Mouse (Mus musculus) neural tube, embryonic 15.5 days (tissue): ENCODE results near the gene Otud7b. TPM values are rescaled to one million over a fixed set of nuclear protein-coding genes. Genes with fewer than 3 reads are reported as not detected.

Experiments used
- ATAC-seq: fragments of 200-750 bp; cut with Nextera tagmentation; 2 replicates; pipeline ENCODE4 v1.8.0; 2017; ENCODE audit warnings: mild to moderate bottlenecking, moderate TSS enrichment, moderate library complexity; ENCODE audit not compliant: low FRiP score
- H3K27ac ChIP-seq: fragments of 300-500 bp; sonication (generic); replicated peaks from 2 replicates; pipeline ENCODE4 v1.5.1; 2015; ENCODE audit warnings: mild to moderate bottlenecking, inconsistent platforms
- H3K27me3 ChIP-seq: fragments of 300-500 bp; sonication (generic); replicated peaks from 2 replicates; pipeline ENCODE4 v1.6.1; 2015; ENCODE audit warnings: inconsistent platforms
- H3K36me3 ChIP-seq: fragments of 300-500 bp; sonication (generic); 2 replicates; pipeline ENCODE4 v1.6.1; 2015; ENCODE audit warnings: inconsistent platforms
- H3K4me1 ChIP-seq: fragments of 300-500 bp; sonication (generic); 2 replicates; pipeline ENCODE4 v1.6.1; 2015; ENCODE audit warnings: inconsistent platforms
- H3K4me2 ChIP-seq: fragments of 300-500 bp; sonication (generic); 2 replicates; pipeline ENCODE4 v1.6.1; 2015; ENCODE audit warnings: inconsistent platforms, mild to moderate bottlenecking, moderate library complexity
- H3K4me3 ChIP-seq: fragments of 300-500 bp; sonication (generic); replicated peaks from 2 replicates; pipeline ENCODE4 v1.5.1; 2015; ENCODE audit warnings: mild to moderate bottlenecking, inconsistent platforms
- H3K9ac ChIP-seq: fragments of 300-500 bp; sonication (generic); replicated peaks from 2 replicates; pipeline ENCODE4 v1.6.1; 2015; ENCODE audit warnings: mild to moderate bottlenecking, inconsistent platforms
- H3K9me3 ChIP-seq: fragments of 300-500 bp; sonication (generic); replicated peaks from 2 replicates; pipeline ENCODE4 v1.6.1; 2016; ENCODE audit warnings: inconsistent platforms
- WGBS: fragments of 180-500 bp; shearing (Covaris S2); methylation state at CpG from one replicate; pipeline ENCODE4 v1.1.7; 2015; ENCODE audit warnings: mixed read lengths; 5-methylcytosine and 5-hydroxymethylcytosine counted together
- polyA plus RNA-seq: library from polyadenylated mRNA; unstranded; fragments of >200 nt; fragmentation: Nextera tagmentation; extraction: Ambion mirVana; gene quantifications from 2 replicates; pipeline ENCODE4 v1.2.1, GENCODE M21; 2015

Gene Otud7b
- polyA plus RNA-seq: 10.5 TPM in 2 replicates

- Histone ChIP-seq H3K4me1 (peaks cover 34% of the 10 kb centered on the region), H3K27me3 (no peaks in the 10 kb centered on the region), H3K9ac (peak within 1 kb of the TSS; percentile 87), H3K27ac (peak within 1 kb of the TSS; percentile 88), H3K4me3 (peak within 1 kb of the TSS; percentile 89), H3K4me2 (peak within 1 kb of the TSS; percentile 91), H3K9me3 (no peaks in the 10 kb centered on the region), H3K36me3 (no peaks in the 10 kb centered on the region)
- WGBS: under 1% methylated on average over 70 of the region's 84 CpGs
- ATAC-seq: peak; percentile 88
These were observed at the start of gene Otud7b for GRCm38 (mm10) chr3:96104261-96105065. Gene Otud7b (plus strand): TSS chr3:96104527.

GRCm38 (mm10) chr3:96055294-96055693 lies 49.0 kb upstream of the Otud7b start:
- Histone ChIP-seq H3K9ac (no peak overlapping the region), H3K27ac (no peak overlapping the region), H3K9me3 (no peaks in the 10 kb centered on the region), H3K4me1 (peaks cover 22% of the 10 kb centered on the region), H3K4me2 (no peak overlapping the region), H3K27me3 (no peaks in the 10 kb centered on the region), H3K4me3 (no peak overlapping the region), H3K36me3 (peaks cover 11% of the 10 kb centered on the region; the same call in 1 of the 2 replicates)
- no peak for ATAC-seq
- 93% methylated on average over 6 of the region's 6 CpGs for WGBS

- Histone ChIP-seq H3K36me3 (peaks cover 11% of the 10 kb centered on the region; the same call in 1 of the 2 replicates), H3K27me3 (no peaks in the 10 kb centered on the region), H3K9me3 (no peaks in the 10 kb centered on the region), H3K9ac (no peak overlapping the region), H3K4me1 (peaks cover 22% of the 10 kb centered on the region), H3K4me2 (no peak overlapping the region), H3K27ac (no peak overlapping the region), H3K4me3 (no peak overlapping the region)
- WGBS: 86% methylated on average over 4 of the region's 4 CpGs
- ATAC-seq: no peak
These were observed 48.3 kb upstream of the Otud7b start for GRCm38 (mm10) chr3:96056031-96056430.

DNA sequence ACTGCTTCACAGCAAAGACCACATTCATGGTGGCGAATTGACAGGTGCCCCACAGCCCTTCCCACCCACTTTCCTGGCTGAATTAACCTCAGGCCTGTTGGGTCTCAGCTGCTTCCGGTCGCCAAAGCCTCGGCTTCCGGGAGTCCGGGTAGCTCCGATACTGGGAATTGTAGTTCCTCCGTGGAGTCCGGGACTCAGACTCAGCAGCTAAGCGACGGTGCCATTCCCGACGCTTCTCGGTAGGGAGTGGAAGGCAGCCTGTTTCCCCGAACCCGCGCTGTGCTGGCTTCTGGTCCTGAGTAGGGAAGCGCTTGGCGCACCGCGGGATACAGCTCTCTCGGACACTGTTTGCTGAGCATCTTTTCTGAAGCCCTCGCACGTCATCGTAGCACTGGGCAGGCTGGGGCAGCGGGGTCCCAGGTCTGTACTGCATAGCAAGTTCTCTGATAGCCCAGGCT lies 46.6 kb upstream of the Otud7b start:
- Histone ChIP-seq H3K27me3 (no peaks in the 10 kb centered on the region), H3K4me3 (peak overlapping the region; percentile 86), H3K4me1 (peaks cover 22% of the 10 kb centered on the region), H3K4me2 (peak overlapping the region; percentile 84), H3K9me3 (no peaks in the 10 kb centered on the region), H3K27ac (peak overlapping the region; percentile 96), H3K36me3 (peaks cover 8% of the 10 kb centered on the region; the same call in 1 of the 2 replicates), H3K9ac (peak overlapping the region; percentile 80)
- whole genome bisulfite sequencing: 1% methylated on average over 26 of the region's 26 CpGs
- ATAC-seq: peak; percentile 97

- Histone ChIP-seq H3K9me3 (no peaks in the 10 kb centered on the region), H3K36me3 (peaks cover 4% of the 10 kb centered on the region; the same call in 1 of the 2 replicates), H3K9ac (peak within 1 kb of the TSS; percentile 80), H3K4me2 (peak within 1 kb of the TSS; percentile 84), H3K4me1 (peaks cover 22% of the 10 kb centered on the region), H3K27me3 (no peaks in the 10 kb centered on the region), H3K4me3 (peak within 1 kb of the TSS; percentile 86), H3K27ac (peak within 1 kb of the TSS; percentile 96)
- WGBS: 2% methylated on average over 18 of the region's 18 CpGs
- ATAC-seq: peak; percentile 89
These were observed 46.0 kb upstream of the Otud7b start, which contains the start of gene Vps45 for GRCm38 (mm10) chr3:96058231-96058896. Gene Vps45 (minus strand): TSS chr3:96058466.

DNA sequence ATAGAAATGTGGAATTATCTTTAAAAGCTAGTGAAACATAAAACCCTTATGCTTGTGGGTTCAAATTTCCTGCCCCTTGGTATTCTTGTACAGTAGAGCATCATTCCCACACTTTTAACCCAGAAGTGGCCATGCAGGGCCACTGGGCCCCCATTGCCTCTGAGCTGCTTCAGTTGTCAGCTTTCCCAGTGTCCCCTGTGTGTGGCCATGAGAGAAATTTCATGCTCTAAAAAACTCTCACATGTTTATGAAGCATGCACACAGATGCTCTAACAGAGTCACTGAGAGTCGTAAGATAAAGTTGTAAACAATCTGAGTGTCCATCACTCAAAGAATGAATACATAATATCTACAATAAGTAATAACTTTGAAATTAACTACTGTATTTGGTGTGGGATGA lies 44.2 kb upstream of the Otud7b start:
- H3K4me1 ChIP-seq: peaks cover 22% of the 10 kb centered on the region
- no peak overlapping the region for H3K27ac ChIP-seq
- no peak overlapping the region for H3K4me3 ChIP-seq
- H3K36me3 ChIP-seq: no peaks in the 10 kb centered on the region
- H3K9ac ChIP-seq: no peak overlapping the region
- H3K9me3 ChIP-seq: no peaks in the 10 kb centered on the region
- WGBS: 95% methylated on average over 1 of the region's 1 CpGs
- no peaks in the 10 kb centered on the region for H3K27me3 ChIP-seq
- no peak for ATAC-seq
- no peak overlapping the region for H3K4me2 ChIP-seq

GRCm38 (mm10) chr3:96063299-96063698 lies 41.0 kb upstream of the Otud7b start:
- 84% methylated on average over 2 of the region's 2 CpGs for WGBS
- no peak overlapping the region for H3K9ac ChIP-seq
- H3K9me3 ChIP-seq: no peaks in the 10 kb centered on the region
- H3K36me3 ChIP-seq: no peaks in the 10 kb centered on the region
- no peak overlapping the region for H3K4me3 ChIP-seq
- no peak overlapping the region for H3K27ac ChIP-seq
- H3K4me2 ChIP-seq: no peak overlapping the region
- no peaks in the 10 kb centered on the region for H3K27me3 ChIP-seq
- ATAC-seq: no peak
- peaks cover 4% of the 10 kb centered on the region for H3K4me1 ChIP-seq

- no peak for ATAC-seq
- Histone ChIP-seq H3K27me3 (no peaks in the 10 kb centered on the region), H3K9ac (no peak overlapping the region), H3K36me3 (no peaks in the 10 kb centered on the region), H3K4me2 (no peak overlapping the region), H3K9me3 (no peaks in the 10 kb centered on the region), H3K4me1 (no peaks in the 10 kb centered on the region), H3K27ac (no peak overlapping the region), H3K4me3 (no peak overlapping the region)
- WGBS: 94% methylated on average over 3 of the region's 3 CpGs
These were observed 40.1 kb upstream of the Otud7b start for GRCm38 (mm10) chr3:96064217-96064616.

- Histone ChIP-seq H3K4me1 (no peaks in the 10 kb centered on the region), H3K9ac (no peak overlapping the region), H3K9me3 (no peaks in the 10 kb centered on the region), H3K27ac (no peak overlapping the region), H3K27me3 (no peaks in the 10 kb centered on the region), H3K4me2 (no peak overlapping the region), H3K4me3 (no peak overlapping the region), H3K36me3 (no peaks in the 10 kb centered on the region)
- no peak for ATAC-seq
- WGBS: 55% methylated on average over 4 of the region's 4 CpGs
These were observed 39.2 kb upstream of the Otud7b start for GRCm38 (mm10) chr3:96065147-96065546.

GRCm38 (mm10) chr3:96065754-96066375 lies 38.5 kb upstream of the Otud7b start:
- no peaks in the 10 kb centered on the region for H3K4me1 ChIP-seq
- H3K4me3 ChIP-seq: no peak overlapping the region
- H3K9ac ChIP-seq: no peak overlapping the region
- H3K9me3 ChIP-seq: no peaks in the 10 kb centered on the region
- no peaks in the 10 kb centered on the region for H3K36me3 ChIP-seq
- H3K4me2 ChIP-seq: peak overlapping the region; percentile 21; the same call in 1 of the 2 replicates
- ATAC-seq: no peak
- H3K27ac ChIP-seq: no peak overlapping the region
- 58% methylated on average over 20 of the region's 20 CpGs for WGBS
- H3K27me3 ChIP-seq: no peaks in the 10 kb centered on the region

DNA sequence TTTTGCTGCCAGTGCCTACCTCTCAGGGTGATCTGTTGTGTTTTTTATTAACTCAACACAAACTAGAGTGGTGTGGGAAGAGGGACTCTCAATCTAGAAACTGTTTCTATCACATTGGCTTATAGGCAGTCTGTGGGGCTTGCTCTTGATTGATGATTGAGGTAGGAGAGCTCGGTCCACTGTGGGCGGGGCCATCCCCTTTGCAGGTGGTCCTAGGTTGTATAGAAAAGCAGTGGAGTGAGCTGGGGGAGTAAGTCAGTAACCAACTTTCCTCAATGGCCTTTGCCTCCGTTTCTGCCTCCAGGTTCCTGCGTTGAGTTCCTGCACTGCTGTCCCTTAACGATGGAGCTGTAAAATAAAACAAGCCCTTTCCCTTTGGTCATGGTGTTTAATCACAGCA lies 37.6 kb upstream of the Otud7b start:
- Histone ChIP-seq H3K36me3 (no peaks in the 10 kb centered on the region), H3K9me3 (no peaks in the 10 kb centered on the region), H3K4me1 (no peaks in the 10 kb centered on the region), H3K4me3 (no peak overlapping the region), H3K4me2 (no peak overlapping the region), H3K9ac (no peak overlapping the region), H3K27me3 (no peaks in the 10 kb centered on the region), H3K27ac (no peak overlapping the region)
- ATAC-seq: no peak
- 39% methylated on average over 5 of the region's 5 CpGs for WGBS
